Mouse (Mus musculus) MEL-GATA-1-ER (cell line): ENCODE results near the gene Eloa.
"Not testable (repeated sequence)": the region's sequence is repeated elsewhere in the genome, so short reads cannot be mapped to it uniquely, and the experiment has no call there.

Experiments used
- DNase-seq: peaks from one replicate; pipeline ENCODE4 v3.0.0-alpha.2; 2012; ENCODE audit warnings: low read depth; ENCODE audit errors: extremely low read depth

The Eloa gene

DNA sequence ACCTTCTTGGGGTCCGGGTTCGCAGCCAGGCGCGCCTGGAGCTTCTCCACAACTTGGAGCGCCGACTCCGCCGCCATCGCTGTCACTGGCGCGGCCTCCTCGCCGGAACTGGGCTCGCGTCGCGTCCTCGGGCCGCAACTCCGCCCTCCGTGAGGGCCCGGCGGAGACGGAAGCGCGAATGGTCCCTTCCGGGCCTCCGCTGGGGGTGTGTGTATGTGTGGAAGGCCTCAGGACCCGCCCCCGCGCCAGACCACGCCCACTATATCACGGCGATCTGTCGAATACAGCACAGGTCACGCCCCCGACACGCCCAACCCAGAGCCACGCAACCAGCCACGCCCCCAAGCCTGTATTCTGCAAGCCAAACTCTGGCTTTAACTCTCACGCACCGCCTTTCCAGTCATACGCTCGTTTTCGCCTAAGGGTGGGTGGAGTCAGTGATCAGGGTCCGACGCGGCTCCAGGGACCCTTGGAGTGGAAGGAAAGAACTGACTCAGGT is at the start of gene Eloa:
Gene Eloa, minus strand, starts transcription at position 215 of the 499 bp plus-strand sequence.
- DNase-seq, result peak; percentile 95

DNA sequence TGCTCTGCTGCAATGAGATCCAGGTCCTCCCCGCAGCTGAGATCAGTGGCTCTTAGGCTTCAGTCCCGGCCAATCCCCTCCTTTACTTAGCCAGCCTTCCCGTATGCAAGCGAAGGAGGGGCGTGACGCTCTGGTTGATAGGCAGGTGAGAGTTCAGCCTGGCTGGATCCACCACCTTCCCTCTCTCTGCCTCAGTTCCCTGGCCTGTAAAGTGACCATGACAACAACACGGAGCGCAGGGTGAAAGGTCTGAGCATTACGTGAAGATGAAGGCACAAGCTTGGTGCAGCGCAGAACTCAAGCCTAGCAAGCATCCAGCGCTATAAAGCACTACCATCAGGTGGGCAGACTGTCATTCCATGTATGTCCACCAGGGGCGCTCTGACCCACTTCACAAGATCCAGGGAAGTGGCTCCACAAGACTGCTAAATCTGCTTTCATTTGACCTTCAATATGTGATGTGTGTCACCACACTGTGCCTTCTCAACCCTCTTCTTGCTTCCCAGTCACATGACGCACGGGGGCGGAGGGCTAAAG is 49.7 kb upstream of the Eloa start:
- no peak for DNase-seq

DNA sequence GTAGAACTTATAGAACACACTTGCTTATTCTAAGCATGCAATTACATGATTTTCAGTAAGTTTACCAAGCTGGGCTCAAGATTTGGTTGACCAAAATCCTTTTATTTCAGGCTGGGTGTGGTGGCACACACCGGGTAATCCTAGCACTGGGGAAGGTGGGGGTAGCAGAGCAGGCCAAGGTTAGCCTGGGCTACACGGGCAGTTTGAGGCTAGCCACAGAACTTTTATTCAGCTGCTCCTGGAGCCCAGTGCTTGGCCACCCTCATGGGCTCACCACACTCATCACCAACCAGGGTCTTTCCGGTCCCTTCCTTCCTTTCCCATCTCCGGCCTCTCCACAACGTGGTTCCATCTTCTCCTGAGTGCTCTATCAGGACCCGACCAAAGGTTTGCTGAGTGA is 49.0 kb upstream of the Eloa start:
- DNase-seq, result no peak

DNA sequence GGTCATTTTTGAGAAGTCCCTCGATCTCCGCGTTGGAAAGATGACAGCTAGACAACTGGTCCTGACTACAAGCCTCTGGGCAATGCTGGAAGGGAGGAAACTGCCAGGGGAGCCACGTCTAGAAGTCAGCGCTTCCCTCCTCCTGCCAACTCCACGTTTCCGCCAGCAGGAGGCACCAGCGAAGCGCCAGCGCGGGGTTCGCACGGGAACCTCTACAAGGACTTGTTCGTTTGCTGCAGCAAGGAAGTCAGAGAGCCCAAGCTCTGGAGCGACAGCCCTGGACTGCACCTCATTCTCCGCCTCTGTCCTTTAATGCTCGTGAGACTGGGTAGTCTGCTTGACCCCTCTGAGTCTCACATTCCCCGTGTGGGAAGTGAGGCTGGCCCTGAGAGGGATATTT is 48.4 kb upstream of the Eloa start:
- no peak for DNase-seq

DNA sequence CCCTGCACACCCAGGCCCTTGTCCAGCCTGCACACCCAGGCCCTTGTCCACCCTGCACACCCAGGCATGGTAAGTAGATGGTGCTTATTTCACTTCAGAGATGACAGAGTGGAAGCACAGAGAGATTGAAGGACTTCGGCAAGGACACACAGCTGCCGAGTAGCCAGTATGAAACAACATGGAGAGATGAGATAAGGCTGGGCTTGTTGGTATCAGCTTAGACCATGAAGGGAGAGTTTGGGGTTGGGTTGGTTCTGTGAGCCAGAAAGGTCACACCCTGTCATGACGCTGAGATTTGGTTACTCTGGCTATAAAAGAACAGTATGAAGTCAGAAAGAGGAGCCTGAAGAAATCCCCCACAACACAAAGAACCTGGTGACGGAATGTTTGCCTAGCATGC is 47.8 kb upstream of the Eloa start:
- DNase-seq, result no peak

DNA sequence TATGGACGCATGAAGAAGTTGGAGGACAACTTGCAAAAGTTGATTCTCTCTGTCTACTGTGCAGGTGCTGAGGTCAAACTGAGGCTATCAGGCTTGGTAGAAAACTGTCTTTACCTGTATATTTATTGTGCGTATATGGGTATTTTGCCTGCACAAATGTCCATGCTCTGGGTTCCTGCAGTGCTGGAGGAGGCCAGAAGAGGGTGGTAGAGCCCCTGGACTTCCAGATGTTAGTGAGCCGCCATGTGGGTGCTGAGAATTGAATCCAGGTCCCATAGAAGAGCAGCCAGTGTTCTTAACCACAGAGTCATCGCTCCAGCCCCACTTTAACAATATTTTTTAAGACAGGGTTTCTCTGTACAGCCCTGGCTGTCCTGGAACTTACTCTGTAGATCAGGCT is 41.6 kb upstream of the Eloa start:
- no peak for DNase-seq

DNA sequence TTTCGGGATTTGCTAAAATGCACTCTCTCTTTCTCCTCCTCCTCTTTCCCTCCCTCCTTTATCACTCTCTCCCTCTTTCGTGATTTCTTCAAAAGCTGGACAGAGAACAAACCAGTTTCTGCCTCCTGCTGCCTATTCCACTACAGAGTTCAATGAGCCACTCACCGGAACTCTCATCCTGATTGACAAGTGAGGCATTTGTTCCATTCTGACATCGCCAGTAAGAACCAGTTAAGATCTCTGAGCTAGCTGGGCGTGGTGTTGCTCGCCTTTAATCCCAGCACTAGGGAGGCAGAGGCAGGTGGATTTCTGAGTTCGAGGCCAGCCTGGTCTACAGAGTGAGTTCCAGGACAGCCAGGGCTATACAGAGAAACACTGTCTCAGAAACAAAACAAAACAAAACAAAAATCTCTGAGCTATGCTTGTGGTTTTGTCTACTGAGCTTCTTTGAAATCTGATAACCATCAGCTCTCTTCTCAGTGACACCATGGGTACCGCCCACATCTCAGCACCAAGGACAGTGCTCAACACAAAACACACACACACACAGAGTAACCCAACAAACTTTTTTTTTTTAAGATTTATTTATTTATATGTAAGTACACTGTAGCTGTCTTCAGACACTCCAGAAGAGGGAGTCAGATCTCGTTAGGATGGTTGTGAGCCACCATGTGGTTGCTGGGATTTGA is 38.4 kb upstream of the Eloa start:
- not testable (repeated sequence) for DNase-seq

DNA sequence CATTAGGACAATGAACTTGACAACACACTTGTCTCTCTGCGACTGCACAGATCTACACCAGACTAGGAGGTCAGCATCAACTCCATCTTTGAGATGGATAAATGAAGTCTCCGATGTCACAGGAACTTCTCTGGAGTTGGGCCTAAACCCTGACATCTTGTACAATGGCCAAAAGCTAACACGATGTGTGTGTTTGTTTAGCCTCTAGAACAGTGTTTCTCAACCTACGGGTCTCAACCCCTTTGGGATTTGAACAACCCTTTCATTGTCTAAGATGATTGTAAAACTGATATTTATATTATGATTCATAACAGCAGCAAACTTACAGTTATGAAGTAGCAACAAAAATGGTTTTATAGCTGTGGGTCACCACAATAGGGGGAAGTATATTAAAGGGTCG is 36.4 kb upstream of the Eloa start:
- DNase-seq, result no peak

DNA sequence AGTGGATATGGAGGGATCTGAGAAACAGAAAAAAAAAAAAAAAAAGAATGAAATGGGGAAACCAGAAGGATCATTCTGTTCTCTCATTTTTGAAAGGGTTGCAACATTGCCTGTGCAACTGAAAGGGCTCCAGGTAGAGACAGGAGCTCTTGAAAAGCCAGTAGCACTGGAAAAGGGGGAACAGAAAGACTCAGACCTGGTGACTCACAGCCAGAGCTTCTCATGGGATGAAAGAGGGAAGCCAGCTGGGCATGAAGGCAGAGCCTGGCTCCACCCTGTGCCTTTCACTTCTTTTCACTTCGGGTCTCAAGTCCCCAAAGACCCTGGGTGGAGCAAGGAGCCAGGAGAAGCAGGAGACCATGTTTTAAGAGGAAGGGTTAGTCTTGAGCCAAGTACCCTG is 34.5 kb upstream of the Eloa start:
- no peak for DNase-seq

DNA sequence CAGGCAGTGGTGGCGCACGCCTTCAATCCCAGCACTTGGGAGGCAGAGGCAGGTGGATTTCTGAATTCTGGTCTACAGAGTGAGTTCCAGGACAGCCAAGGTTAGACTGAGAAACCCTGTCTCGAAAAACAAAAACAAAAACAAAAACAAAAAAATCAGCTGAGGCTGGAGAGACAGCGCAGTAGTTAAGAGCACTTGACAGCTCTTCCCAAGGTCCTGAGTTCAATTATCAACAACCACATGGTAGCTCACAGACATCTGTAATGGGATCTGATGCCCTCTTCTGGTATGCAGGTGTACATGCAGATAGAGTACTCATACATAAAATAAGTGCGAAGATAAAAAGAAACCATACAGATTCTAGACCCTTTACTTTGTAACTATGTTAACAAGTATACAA is 32.3 kb upstream of the Eloa start:
- DNase-seq, result peak; percentile 56

DNA sequence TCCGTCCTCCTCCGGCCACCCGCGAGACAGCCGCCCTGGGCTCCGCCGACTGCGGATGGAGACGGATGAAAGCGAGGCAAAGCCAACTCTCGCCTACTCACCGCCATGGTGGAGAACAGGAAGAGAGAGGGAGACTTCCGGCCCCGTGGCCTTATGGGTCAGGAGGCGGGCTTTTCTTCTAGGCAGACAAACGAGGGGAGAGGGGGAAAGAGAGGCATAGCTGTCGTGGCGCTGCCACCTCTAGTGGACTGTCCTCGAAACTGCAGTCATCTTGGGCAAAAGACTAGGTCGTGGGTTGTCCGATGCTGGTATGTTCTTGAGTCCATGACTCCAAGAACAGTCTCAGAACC is 31.7 kb upstream of the Eloa start, which contains the start of gene Rpl11:
Gene Rpl11, minus strand, starts transcription at position 182 of the 350 bp plus-strand sequence.
- peak; percentile 91 for DNase-seq

DNA sequence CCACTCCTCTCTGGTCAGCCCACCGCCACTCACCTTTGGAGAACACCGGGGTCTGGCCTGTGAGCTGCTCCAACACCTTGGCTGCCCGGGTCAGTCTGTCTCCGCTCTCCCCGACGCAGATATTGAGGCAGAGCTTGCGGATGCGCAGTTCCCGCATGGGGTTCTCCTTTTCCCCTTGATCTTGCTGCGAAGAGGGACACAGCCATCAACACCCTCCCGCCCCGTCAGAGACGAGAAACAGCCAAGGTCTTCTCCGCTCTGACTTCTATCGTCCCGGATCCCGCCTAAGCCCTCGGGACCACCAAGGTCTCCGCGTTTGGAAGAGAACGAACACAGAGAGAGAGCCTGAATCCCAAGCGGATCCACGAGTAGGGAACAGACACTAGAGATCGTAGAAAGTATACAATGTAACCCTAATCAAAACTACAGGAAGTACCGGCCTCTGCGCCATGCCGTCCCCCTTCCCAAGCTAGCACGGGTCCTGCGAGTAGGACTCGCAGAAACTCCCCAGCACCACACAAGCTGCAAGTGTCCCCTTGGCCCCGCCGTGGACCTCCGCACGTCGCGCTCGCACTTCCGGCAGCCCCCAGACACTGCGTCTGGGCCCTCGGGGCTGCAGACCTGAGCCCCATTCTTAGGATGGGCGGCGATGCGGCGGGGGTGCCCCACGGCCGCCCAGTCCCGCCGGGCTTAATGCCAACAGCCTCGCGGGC is 31.1 kb upstream of the Eloa start:
- DNase-seq, result no peak

DNA sequence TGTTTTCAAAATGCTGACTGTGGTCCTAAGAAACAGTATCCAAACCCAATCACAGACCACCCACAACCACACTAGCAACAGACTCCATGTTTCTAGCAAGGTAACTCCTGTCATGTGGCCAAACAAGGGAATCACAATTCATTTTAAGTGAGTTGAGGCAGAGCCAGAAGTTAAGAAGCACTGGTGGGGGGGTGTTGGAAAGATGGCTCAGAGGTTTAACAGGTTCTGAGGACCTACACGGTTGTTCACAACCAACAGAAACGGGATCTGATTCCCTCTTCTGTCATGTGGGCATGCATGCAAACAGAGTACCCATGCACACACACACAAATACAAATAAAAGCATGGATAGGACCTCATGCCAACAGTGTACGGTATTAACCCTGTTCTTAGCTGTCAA is 30.5 kb upstream of the Eloa start:
- DNase-seq, result no peak

DNA sequence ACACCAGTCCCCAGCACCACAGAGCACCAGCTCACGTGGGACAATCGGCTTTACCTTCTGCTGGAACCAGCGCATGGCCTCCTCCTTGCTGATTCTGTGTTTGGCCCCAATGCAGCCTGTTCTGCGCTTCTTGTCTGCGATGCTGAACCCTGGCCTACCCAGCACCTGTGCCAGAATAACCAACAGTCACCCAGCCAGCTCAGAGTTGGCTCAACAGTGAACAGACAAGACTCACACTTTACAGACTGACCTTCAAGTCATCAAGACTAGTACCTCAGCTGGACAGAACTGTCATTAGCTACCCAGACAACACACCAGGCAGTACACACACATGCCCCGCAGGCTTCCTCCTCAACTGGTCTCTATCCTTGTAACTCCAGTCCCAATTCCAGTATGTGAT is 28.7 kb upstream of the Eloa start:
- DNase-seq, result no peak

DNA sequence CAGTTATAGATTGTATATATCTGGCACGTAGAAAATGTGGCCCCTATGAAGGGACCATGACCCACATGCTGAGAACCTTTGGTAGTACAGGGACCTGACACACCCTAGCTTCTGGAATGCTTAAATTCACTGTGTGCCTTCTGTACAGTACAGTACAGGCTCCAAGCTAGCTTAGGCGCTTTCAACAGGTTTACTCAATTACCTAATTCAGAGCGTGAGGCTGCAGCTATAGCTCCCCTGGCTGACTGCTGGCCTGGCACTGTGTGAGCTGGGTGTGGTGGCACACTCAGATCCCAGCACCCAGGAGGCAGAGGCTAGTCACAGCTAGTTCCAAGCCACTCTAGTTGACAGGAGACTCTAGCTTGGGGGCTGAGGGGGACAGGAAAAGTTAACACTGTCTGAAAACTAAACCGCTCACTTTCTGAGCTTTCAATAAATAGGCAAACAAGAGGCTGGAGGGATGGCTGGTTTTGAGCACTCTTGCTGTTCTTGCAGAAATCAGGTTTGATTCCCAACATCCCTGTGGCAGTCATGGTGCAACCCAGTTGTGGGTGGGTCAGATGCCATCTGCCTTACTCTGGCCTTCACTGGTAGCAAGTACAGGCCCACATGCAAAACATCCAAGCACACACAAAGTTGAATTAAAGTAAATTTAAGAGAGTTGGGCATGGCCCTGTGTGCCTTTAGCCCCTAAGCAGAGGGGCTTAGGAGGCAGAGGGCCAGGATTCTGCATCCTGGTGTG is 26.9 kb upstream of the Eloa start:
- DNase-seq, result no peak

DNA sequence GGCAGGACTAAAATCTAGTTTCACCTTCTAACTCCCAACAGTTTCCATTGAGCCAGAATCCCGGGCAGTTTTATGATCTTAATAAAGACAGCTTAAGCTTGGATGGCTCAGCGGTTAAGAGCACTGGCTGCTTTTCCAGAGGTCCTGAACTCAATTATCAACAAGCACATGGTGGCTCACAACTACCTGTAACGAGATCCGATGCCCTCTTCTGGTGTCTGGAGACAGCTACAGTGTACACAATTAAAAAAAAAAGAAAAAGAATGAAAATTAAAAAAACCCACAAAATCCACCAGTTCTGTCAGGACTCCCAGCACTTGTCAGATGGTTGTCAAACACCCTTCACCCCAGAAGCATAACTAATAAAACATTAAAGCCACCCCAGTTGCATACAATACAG is 26.1 kb upstream of the Eloa start:
- DNase-seq, result no peak

DNA sequence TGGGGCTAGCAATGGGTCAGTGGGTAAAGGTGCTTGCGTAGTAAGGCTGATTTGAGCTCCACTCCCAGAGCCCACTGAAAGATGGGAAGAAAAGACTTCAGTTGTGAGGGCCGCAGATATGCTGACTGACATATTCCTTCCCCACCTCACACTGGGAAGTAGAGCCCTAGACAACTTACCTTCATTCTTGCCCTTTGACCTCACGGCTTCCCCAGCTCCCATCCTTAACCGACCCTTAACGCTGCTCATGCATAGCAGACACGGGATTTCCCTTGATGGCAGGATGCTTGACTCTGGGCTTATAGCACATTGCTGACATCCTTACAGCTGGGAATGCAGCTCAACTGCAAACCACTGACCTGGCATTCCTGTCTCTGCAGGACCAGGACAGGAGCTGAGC is 25.3 kb upstream of the Eloa start:
- no peak for DNase-seq

DNA sequence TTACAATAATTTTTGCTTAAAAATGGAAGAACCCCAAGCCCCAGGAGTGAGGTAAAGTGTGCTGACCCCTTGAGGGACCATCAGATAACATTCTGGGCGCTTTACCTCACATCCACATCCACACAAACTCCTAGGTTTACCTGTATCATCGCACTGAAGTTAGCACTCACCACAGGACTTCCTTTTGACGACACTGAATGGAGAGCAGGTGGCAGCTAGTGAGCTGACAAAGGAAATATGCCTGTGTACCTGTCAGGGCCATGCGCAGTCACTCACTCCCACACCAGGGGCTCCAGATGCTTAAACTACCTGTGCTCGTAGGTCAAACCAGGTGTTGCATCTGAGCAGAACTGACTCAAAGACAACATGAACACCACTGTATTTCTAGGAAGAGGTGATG is 23.5 kb upstream of the Eloa start:
- no peak for DNase-seq

DNA sequence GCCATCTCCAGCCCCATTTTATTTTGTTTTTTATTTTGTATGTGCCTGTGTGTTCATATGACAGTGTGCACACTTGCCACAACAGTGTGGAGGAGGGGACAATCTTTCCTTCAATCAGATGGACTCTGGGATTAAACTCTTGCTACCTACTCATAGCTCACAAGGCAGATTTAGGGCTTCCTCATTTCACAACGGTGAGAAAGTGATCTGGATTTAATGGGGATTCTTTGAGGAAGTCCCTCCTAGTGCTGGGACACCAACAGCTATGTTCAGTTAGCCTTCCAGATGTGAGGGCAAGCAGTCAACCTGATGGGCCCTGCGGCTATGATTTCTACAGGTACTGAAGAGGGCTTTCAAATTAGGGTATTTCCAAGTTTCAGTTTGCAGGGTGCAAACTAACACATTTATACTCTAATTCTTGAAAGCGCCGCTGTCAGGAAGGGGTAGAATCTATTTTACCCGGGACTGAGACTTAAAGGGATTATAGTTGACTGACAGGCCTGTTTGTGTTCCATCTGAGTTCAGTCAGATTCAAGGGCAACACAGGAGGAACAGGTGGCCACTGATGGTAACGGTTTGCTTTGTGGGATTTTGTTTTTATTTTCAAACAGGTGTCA is 22.3 kb upstream of the Eloa start:
- DNase-seq, result no peak

DNA sequence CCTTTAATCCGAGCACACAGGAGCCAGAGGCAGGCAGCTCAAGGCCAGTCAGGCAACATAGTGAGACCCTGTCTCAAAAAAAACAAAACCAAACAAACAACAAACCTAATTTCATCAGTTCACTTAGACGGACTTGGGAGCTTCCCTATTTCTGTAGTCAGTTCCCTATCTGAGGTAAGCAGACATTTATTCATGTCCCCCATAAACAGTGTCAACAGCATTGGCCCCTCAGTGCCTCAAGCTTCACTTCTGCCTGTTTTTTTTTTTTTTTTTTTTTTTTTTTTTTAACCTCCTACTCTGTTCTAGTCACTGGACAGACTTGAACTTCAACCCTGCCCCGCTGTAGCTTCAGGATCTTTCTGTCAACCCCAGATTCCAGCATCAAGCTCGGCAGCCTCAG is 13.5 kb upstream of the Eloa start:
- DNase-seq, result peak; percentile 91

DNA sequence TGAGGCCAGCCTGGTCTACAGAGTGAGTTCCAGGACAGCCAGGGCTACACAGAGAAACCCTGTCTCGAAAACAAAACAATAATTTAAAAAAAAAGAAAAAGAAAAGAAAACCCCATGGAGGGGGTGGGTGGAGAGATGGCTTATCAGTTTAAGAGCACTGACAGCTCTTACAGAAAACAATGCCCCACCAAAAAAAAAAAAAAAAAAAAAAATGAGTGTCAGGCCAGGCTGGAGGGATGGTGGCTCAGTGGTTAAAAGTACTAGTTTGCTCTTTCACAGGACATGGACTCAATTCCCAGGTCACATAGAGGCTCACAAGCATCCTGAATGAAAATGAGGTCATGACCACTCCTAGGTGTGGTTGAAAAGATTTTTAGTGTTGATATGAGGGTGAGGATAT is 11.7 kb upstream of the Eloa start:
- no peak for DNase-seq
